Mouse (Mus musculus) 416B (cell line): ENCODE data around the gene Ssbp3.

Experiments used
- DNase-seq: peaks from one replicate; pipeline ENCODE4 v3.0.0; 2011; ENCODE audit warnings: low read depth

The Ssbp3 gene

GRCm38 (mm10) chr4:107097871-107098270 is 187.4 kb downstream of the Ssbp3 start:
- DNase-seq = no peak

GRCm38 (mm10) chr4:107098375-107098774 is 187.9 kb downstream of the Ssbp3 start:
- DNase-seq = no peak

GRCm38 (mm10) chr4:107098791-107099525 is 188.5 kb downstream of the Ssbp3 start:
- DNase-seq = peak; percentile 45
